Mouse (Mus musculus) Patski (cell line): ENCODE measurements around the gene Mllt10. TPM values are rescaled to one million over a fixed set of nuclear protein-coding genes. Genes with fewer than 3 reads are reported as not detected.

ENCODE experiments used
- ATAC-seq: fragments of 100-300 bp; one replicate; pipeline ENCODE4 v1.8.0; 2021
- CTCF ChIA-PET: fragments of 350-600 bp; sonication (Branson Sonifier 250); formaldehyde crosslinking; loops from one replicate; lab custom pipeline; 2022; ENCODE audit warnings: inconsistent platforms; lab: Charles Lee
- POLR2A ChIA-PET: fragments of 350-600 bp; sonication (Branson Sonifier 250); formaldehyde crosslinking; loops from one replicate; lab custom pipeline; 2022; ENCODE audit warnings: antibody characterized with exemption, inconsistent platforms; lab: Charles Lee
- DNase-seq: peaks from one replicate; pipeline ENCODE4 v3.0.0-alpha.2; 2011; ENCODE audit warnings: low read depth, low spot score
- H3K27me3 ChIP-seq: fragments of 371-371 bp; one replicate; pipeline ENCODE4 v1.5.1; 2021
- CTCF ChIP-seq: fragments of 100-300 bp; IDR thresholded peaks from one replicate; pipeline ENCODE4 v1.5.1; 2021
- in situ Hi-C: fragments of 300-500 bp; cut with MboI; formaldehyde crosslinking; loops from 3 replicates; pipeline ENCODE4 v1.11.1; 2018; ENCODE audit warnings: low pct_unique_long_range_greater_than_20kb, mixed read lengths
- polyA plus RNA-seq: library from polyadenylated mRNA; unstranded; gene quantifications from one replicate; pipeline ENCODE4 v1.2.3, GENCODE M21; 2021

The Mllt10 gene
- polyA plus RNA-seq, 1 experiment from 2014 or later: 28.5 TPM

DNA sequence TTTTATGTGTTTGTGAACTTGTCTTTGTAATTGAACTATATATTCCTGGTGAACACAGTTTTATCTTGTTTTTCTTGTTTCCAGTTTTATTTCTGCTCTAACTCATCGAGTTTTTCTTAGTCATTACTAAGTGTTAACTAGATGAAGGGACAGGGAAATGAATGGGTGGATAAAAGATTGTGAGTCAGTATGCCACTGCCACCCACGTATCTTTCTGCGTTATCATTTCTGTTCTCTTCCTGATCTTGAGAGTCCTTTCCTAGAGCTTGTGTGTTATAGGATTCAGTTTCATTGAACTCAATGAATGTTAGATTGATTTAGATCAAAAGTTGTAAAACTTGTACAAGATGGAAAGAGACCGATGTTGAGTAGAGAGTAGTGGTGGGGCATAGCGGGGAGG is 125.3 kb downstream of the Mllt10 start:
- DNase-seq (no peak), ATAC-seq (no peak)
- H3K27me3 ChIP-seq: no peaks in the 10 kb centered on the region
- no peak for TF ChIP-seq CTCF
- in situ Hi-C loops: no loop called here
- ChIA-PET POLR2A (no interaction called here), CTCF (no interaction called here)

DNA sequence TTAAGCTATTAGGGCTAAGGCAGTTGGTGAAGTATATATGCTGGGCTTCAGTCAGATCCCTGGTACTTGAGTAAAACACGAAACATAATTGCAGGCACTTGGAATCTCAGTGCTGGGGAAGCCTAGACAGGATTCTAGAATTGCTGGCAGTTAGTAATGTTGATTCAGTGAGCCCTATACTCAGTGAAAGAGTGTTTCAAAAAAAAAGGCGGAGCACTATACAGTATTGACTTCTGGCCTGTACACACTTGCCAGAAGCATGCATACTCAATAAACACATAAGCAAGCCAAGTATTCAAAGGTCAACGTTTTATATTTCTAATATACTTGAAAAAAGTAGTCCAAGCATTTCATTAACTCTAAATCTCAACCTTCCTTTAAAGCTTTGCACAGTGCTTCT is 126.6 kb downstream of the Mllt10 start:
- CTCF ChIA-PET: interaction anchor here (1.3 kb wide), 2 partner anchors 20 to 22 kb away, joined by 3 read pairs; no protein-coding TSS in a partner anchor
- POLR2A ChIA-PET: interaction anchor here (0.6 kb wide), 1 partner anchor 131 kb away, joined by 4 read pairs; no protein-coding TSS in a partner anchor
- H3K27me3 ChIP-seq: no peaks in the 10 kb centered on the region
- in situ Hi-C loops: no loop called here
- no peak for TF ChIP-seq CTCF
- DNase-seq: no peak
- no peak for ATAC-seq

DNA sequence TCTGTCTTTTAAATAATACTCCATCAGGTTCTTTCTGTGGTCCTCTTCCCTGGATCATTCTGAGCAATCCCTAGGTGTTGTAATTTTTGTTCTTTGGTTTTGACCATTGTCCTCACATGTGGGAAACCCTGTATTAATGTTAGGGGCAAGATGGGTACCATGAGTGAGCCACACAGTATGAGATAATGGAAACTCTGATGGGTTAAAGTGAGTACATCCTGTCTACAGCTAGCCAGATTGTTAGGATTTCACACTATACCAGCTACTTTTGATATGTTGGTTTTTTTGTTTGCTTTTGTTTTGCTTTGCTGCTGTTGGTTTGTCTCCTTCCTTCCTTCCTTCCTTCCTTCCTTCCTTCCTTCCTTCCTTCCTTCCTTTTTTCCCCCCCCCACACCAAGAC is 128.0 kb downstream of the Mllt10 start:
- TF ChIP-seq CTCF: no peak
- DNase-seq: no peak
- no peaks in the 10 kb centered on the region for H3K27me3 ChIP-seq
- no peak for ATAC-seq
- in situ Hi-C loops: no loop called here
- ChIA-PET POLR2A (no interaction called here), CTCF (interaction anchor here (0.6 to 1.8 kb wide), 2 partner anchors 10 to 16 kb away, joined by 3 to 5 read pairs; no protein-coding TSS in a partner anchor)

- in situ Hi-C loops: no loop called here
- TF ChIP-seq CTCF: no peak
- H3K27me3 ChIP-seq: no peaks in the 10 kb centered on the region
- CTCF ChIA-PET: no interaction called here
- POLR2A ChIA-PET: no interaction called here
- DNase-seq: no peak
- ATAC-seq: no peak
Observed at GRCm38 (mm10) chr2:18188367-18188766, 133.3 kb downstream of the Mllt10 start.

DNA sequence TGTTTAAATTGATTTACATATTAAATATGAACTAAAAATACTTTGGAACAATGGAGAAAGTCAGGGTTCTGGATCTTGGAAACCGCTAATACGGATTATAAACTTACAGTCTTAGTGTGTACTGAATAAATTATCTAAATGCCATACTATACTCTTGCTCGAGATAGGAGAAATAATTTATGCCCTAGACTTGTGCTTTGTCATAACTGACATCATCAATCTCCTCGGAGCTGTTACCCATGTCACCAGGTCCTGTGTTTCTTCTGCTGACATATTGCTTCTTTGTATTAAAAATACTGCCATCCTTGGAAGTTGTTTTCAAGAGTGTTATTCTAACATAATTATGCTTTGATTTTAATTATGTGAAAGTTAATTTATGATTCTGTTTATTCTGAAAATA is 140.2 kb downstream of the Mllt10 start:
- ATAC-seq: no peak
- POLR2A ChIA-PET: no interaction called here
- no peaks in the 10 kb centered on the region for H3K27me3 ChIP-seq
- in situ Hi-C loops: no loop called here
- DNase-seq: no peak
- TF ChIP-seq CTCF: no peak
- CTCF ChIA-PET: no interaction called here

GRCm38 (mm10) chr2:18195691-18196396 is 140.8 kb downstream of the Mllt10 start:
- in situ Hi-C loops: no loop called here
- no peaks in the 10 kb centered on the region for H3K27me3 ChIP-seq
- peak; percentile 72 for DNase-seq
- ATAC-seq: peak; percentile 57
- ChIA-PET POLR2A (no interaction called here), CTCF (no interaction called here)
- TF ChIP-seq CTCF: no peak

DNA sequence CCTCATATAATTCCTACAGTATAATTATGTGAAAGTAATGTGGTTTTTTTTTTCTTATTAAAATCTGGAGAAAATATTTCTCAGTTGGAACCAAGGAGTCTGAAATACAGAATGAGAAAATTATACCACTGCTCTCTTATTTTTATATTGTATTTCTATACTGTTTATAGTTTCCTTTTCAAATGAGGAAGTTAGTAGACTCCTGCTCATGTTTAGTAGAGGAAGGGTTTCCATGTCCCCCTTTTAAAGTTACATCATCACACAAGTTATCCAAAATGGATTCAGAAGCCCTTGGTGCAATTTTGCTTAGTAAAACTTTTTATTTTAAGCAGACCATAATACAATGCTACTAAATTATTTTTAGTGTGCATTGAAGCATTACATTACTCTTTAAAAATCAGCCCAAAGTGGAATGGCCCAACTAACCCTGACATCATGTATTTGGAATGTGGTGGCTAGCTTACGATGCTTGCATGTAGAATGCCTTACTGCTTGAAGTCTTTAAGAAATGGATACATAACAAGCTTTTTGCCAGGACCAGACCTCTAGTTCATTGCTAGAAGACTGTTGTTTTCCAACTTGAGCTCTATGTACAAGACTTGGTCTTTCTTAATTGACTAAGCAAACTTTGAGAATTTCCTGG is 146.9 kb downstream of the Mllt10 start:
- POLR2A ChIA-PET: no interaction called here
- in situ Hi-C loops: loop anchor here (5.0 to 25.0 kb wide), 2 partner anchors 175 to 565 kb away; no protein-coding TSS in a partner anchor
- DNase-seq (peak; percentile 37), ATAC-seq (peak; percentile 83)
- no peaks in the 10 kb centered on the region for H3K27me3 ChIP-seq
- no peak for TF ChIP-seq CTCF
- CTCF ChIA-PET: interaction anchor here (0.8 to 2.1 kb wide), 2 partner anchors 11 to 18 kb away, joined by 3 to 4 read pairs; no protein-coding TSS in a partner anchor

GRCm38 (mm10) chr2:18202923-18203322 is 147.9 kb downstream of the Mllt10 start:
- in situ Hi-C loops: loop anchor here (5.0 to 25.0 kb wide), 2 partner anchors 176 to 566 kb away; no protein-coding TSS in a partner anchor
- DNase-seq (no peak), ATAC-seq (no peak)
- POLR2A ChIA-PET: no interaction called here
- TF ChIP-seq CTCF: peak; percentile 43
- no peaks in the 10 kb centered on the region for H3K27me3 ChIP-seq
- CTCF ChIA-PET: interaction anchor here (1.6 to 2.8 kb wide), 3 partner anchors 11 to 21 kb away, joined by 3 to 11 read pairs (median 4); no protein-coding TSS in a partner anchor

GRCm38 (mm10) chr2:18205118-18205517 is 150.1 kb downstream of the Mllt10 start:
- ATAC-seq: peak; percentile 44
- CTCF ChIA-PET: interaction anchor here (1.0 to 2.8 kb wide), 6 partner anchors 9 to 179 kb away, joined by 3 to 11 read pairs (median 4); no protein-coding TSS in a partner anchor
- in situ Hi-C loops: loop anchor here (25.0 kb wide), 1 partner anchor 568 kb away; no protein-coding TSS in a partner anchor

DNA sequence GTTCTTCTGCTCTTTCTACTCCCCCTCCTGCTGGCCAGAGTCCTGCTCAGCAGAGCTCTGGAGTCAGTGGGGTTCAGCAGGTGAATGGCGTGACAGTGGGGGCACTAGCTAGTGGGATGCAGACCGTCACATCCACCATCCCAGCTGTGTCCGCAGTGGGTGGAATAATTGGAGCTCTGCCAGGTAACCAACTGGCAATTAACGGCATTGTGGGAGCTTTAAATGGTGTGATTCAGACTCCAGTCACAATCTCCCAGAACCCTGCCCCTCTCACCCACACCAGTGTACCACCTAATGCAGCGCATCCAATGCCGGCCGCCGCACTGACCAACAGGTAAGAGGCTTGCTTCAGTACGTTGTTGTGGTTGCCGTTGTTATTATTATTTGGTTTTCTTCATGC is 151.8 kb downstream of the Mllt10 start:
- ATAC-seq: no peak
- ChIA-PET POLR2A (no interaction called here), CTCF (interaction anchor here (0.8 to 2.4 kb wide), 2 partner anchors 9 to 12 kb away, joined by 5 to 9 read pairs; no protein-coding TSS in a partner anchor)
- no peak for DNase-seq
- TF ChIP-seq CTCF: no peak
- in situ Hi-C loops: loop anchor here (25.0 kb wide), 1 partner anchor 570 kb away; no protein-coding TSS in a partner anchor
- H3K27me3 ChIP-seq: no peaks in the 10 kb centered on the region

More at GRCm38 (mm10) chr2:18205118-18205517, 150.1 kb downstream of the Mllt10 start:
- DNase-seq: no peak
- peak; percentile 86 for TF ChIP-seq CTCF
- POLR2A ChIA-PET: interaction anchor here (0.6 kb wide), 1 partner anchor 306 kb away, joined by 3 read pairs; no protein-coding TSS in a partner anchor
- H3K27me3 ChIP-seq: no peaks in the 10 kb centered on the region
